ENCODE assay signal across 8 mouse cellular contexts in the genomic region with DNA sequence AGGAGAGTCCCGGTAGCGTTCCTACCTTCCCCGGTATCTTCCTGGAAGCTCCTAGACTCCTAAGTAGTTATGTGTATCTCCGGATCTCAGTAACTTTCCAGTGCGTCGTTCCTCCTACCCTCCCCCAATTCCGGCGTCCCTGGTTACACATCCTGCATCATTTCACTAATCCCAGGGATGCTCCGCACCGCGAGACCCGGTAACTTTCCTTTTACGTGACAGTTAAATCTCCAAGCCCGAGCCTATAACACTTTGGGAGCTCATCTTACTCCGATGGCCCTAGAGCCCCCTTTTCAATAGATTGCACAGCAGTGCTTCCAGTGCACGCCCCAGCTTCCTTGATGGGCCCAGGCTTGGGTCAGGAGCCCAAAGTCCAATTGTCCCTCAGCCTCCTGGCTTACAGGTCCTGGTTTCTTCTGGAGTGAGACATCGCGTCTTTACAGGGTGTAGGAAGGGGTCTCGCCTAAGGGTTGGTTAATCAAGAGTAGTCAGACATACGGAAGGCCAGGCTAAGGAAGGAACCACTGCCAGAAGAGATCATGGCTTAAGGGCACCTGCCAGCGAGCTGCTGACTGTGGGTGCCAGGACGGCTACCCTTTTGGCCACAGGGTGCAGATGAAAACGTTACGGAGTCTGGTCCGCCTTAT. TPM values are rescaled to one million over a fixed set of nuclear protein-coding genes. Genes with fewer than 3 reads are reported as not detected.
DNase-seq lines count a peak whose midpoint lies in the region; ATAC-seq and TF ChIP-seq lines count a peak whose summit lies in the region.

No protein-coding gene starts in this region.

- peak overlapping the region; percentile 95 for H3K4me2 ChIP-seq in limb, embryonic 14.5 days (replicated peaks; ENCODE audit: low read depth, low read length, severe bottlenecking)
- peak overlapping the region; percentile 95 for H3K4me2 ChIP-seq in midbrain, embryonic 13.5 days (replicated peaks)

- H3K36me3 ChIP-seq in heart, adult 2 months (ENCODE audit: control insufficient read depth, insufficient read depth, low read length): no peaks in the 10 kb centered on the region
- H3K36me3 ChIP-seq in limb, embryonic 14.5 days (ENCODE audit: control insufficient read depth, insufficient read depth, low read length): peaks cover 35% of the 10 kb centered on the region
- H3K36me3 ChIP-seq in midbrain, embryonic 13.5 days: peaks cover 30% of the 10 kb centered on the region

- no peak for TF ChIP-seq EP300 in heart, adult 2 months (IDR thresholded peaks at IDR 0.05; ENCODE audit: insufficient read depth, low read depth, low read length)

- ATAC-seq in limb, embryonic 14.5 days (ENCODE audit: low FRiP score, low read depth): no peak; the same call in 1 of the 2 replicates
- peak; percentile 51 for ATAC-seq in midbrain, embryonic 13.5 days

- under 1% methylated on average over 25 of the region's 25 CpGs for WGBS in heart, adult 2 months
- under 1% methylated on average over 25 of the region's 25 CpGs for whole genome bisulfite sequencing in limb, embryonic 14.5 days
- WGBS in midbrain, embryonic 13.5 days: under 1% methylated on average over 25 of the region's 25 CpGs

- peak; percentile 49 for DNase-seq in urinary bladder, postnatal 14 days (ENCODE audit: low spot score)
- DNase-seq in urinary bladder, postnatal 10 days (ENCODE audit: low spot score): no peak
- peak; percentile 56 to 59 for DNase-seq in heart, adult 2 months
- DNase-seq in kidney, adult 9 months: peak; percentile 74
- DNase-seq in limb, embryonic 14.5 days (ENCODE audit: low spot score): peak; percentile 36
- peak; percentile 35 for DNase-seq in thymus, postnatal 36 days

- H3K27me3 ChIP-seq in heart, adult 2 months (ENCODE audit: control insufficient read depth, insufficient read depth, low read length): no peaks in the 10 kb centered on the region
- no peaks in the 10 kb centered on the region for H3K27me3 ChIP-seq in limb, embryonic 14.5 days (ENCODE audit: control insufficient read depth, insufficient read depth, low read length)
- H3K27me3 ChIP-seq in midbrain, embryonic 13.5 days: no peaks in the 10 kb centered on the region

- peak overlapping the region; percentile 62 for H3K9ac ChIP-seq in heart, adult 2 months (ENCODE audit: low read depth, low read length)
- H3K9ac ChIP-seq in limb, embryonic 14.5 days (ENCODE audit: low read depth, low read length, severe bottlenecking): peak overlapping the region; percentile 65
- H3K9ac ChIP-seq in midbrain, embryonic 13.5 days (replicated peaks): peak overlapping the region; percentile 68

- no peaks in the 10 kb centered on the region for H3K79me2 ChIP-seq in heart, adult 2 months (replicated peaks; ENCODE audit: control insufficient read depth, insufficient read depth, low read length)

- no peaks in the 10 kb centered on the region for H3K9me3 ChIP-seq in limb, embryonic 14.5 days (ENCODE audit: control insufficient read depth, low read length)
- no peaks in the 10 kb centered on the region for H3K9me3 ChIP-seq in midbrain, embryonic 13.5 days

- no peak for TF ChIP-seq POLR2A in cortical plate, adult 2 months (IDR thresholded peaks at IDR 0.05; ENCODE audit: extremely low read depth, insufficient read depth, low read length)
- no peak; the same call in 1 of the 2 replicates for TF ChIP-seq POLR2A in heart, adult 2 months (IDR thresholded peaks at IDR 0.05; ENCODE audit: insufficient read depth, low read depth, low read length)
- no peak for TF ChIP-seq POLR2A in limb, embryonic 14.5 days (IDR thresholded peaks at IDR 0.05; ENCODE audit: borderline replicate concordance, extremely low read depth, insufficient read depth, insufficient read length)

- intact Hi-C loops in heart, adult 2 months (cut with DNase I): loop anchor here (1.0 to 5.0 kb wide), 5 partner anchors 16 to 294 kb away; partner anchors contain the start of genes Mcoln1, Pet100, Xab2 and Zfp358

- H3K27ac ChIP-seq in cortical plate, adult 2 months (ENCODE audit: insufficient read depth, low read length): peak overlapping the region; percentile 45; the same call in 1 of the 2 replicates
- H3K27ac ChIP-seq in heart, adult 2 months: peak overlapping the region; percentile 87
- peak overlapping the region; percentile 69 for H3K27ac ChIP-seq in limb, embryonic 14.5 days (replicated peaks; ENCODE audit: low read depth, low read length)
- peak overlapping the region; percentile 77 for H3K27ac ChIP-seq in midbrain, embryonic 13.5 days

- H3K4me3 ChIP-seq in cortical plate, adult 2 months (ENCODE audit: insufficient read depth, low read length): peak overlapping the region; percentile 74
- H3K4me3 ChIP-seq in heart, adult 2 months: peak overlapping the region; percentile 70
- peak overlapping the region; percentile 57 for H3K4me3 ChIP-seq in limb, embryonic 14.5 days (replicated peaks; ENCODE audit: low read length)
- H3K4me3 ChIP-seq in midbrain, embryonic 13.5 days (replicated peaks): peak overlapping the region; percentile 60

- no peaks in the 10 kb centered on the region for H3K4me1 ChIP-seq in cortical plate, adult 2 months (ENCODE audit: control insufficient read depth, insufficient read depth, low read length)
- H3K4me1 ChIP-seq in heart, adult 2 months (ENCODE audit: control insufficient read depth, insufficient read depth, low read length): no peaks in the 10 kb centered on the region; the same call in 1 of the 2 replicates
- peaks cover 4% of the 10 kb centered on the region; the same call in 1 of the 2 replicates for H3K4me1 ChIP-seq in limb, embryonic 14.5 days (ENCODE audit: control insufficient read depth, insufficient read depth, low read length)
- H3K4me1 ChIP-seq in midbrain, embryonic 13.5 days (replicated peaks): peaks cover 13% of the 10 kb centered on the region

- TF ChIP-seq CTCF in cortical plate, adult 2 months (IDR thresholded peaks at IDR 0.05; ENCODE audit: extremely low read depth, insufficient read depth, low read length): no peak
- no peak for TF ChIP-seq CTCF in heart, adult 2 months (IDR thresholded peaks at IDR 0.05)

RNA-seq across cellular contexts. Expression of gene Pnpla6, which starts 0.7 kb away (rescaled TPM):
- polyA plus RNA-seq in cortical plate, adult 2 months (2012; rRNA removed): 67.6 and 73.7 TPM in 2 replicates
- total RNA-seq in heart, adult 2 months (2021): 10 to 100 TPM in 1 of 2 experiments, 1 to 10 TPM in 1; 8.5 to 11.1 TPM
- polyA plus RNA-seq in heart, adult 2 months (2012; rRNA removed): 24.8 and 25.1 TPM in 2 replicates
- 51.8 and 64.4 TPM in 2 replicates for polyA plus RNA-seq in limb, embryonic 14.5 days (2012; rRNA removed)
- 18.8 and 20.7 TPM in 2 replicates for polyA plus RNA-seq in limb, embryonic 14.5 days (2014; fragmentation: Nextera tagmentation; extraction: Ambion mirVana)
- 33.0 and 34.1 TPM in 2 replicates for polyA plus RNA-seq in midbrain, embryonic 13.5 days (2015; fragmentation: Nextera tagmentation; extraction: Ambion mirVana)

RNA-seq across cellular contexts. Expression of gene Mcoln1, which starts 15.6 kb away (rescaled TPM):
- 235 and 262 TPM in 2 replicates for polyA plus RNA-seq in cortical plate, adult 2 months (2012; rRNA removed)
- 10 to 100 TPM; 20.6 to 23.1 TPM for total RNA-seq in heart, adult 2 months (2021)
- polyA plus RNA-seq in heart, adult 2 months (2012; rRNA removed): 86.9 and 123 TPM in 2 replicates
- polyA plus RNA-seq in limb, embryonic 14.5 days (2012; rRNA removed): 148 and 202 TPM in 2 replicates
- 36.6 and 42.3 TPM in 2 replicates for polyA plus RNA-seq in limb, embryonic 14.5 days (2014; fragmentation: Nextera tagmentation; extraction: Ambion mirVana)
- polyA plus RNA-seq in midbrain, embryonic 13.5 days (2015; fragmentation: Nextera tagmentation; extraction: Ambion mirVana): 93.4 and 99.6 TPM in 2 replicates

RNA-seq across cellular contexts. Expression of gene Zfp358, which starts 23.0 kb away (rescaled TPM):
- 52.5 and 55.0 TPM in 2 replicates for polyA plus RNA-seq in cortical plate, adult 2 months (2012; rRNA removed)
- total RNA-seq in heart, adult 2 months (2021): 10 to 100 TPM; 24.9 to 30.7 TPM
- polyA plus RNA-seq in heart, adult 2 months (2012; rRNA removed): 51.3 and 53.9 TPM in 2 replicates
- 76.7 and 125 TPM in 2 replicates for polyA plus RNA-seq in limb, embryonic 14.5 days (2012; rRNA removed)
- polyA plus RNA-seq in limb, embryonic 14.5 days (2014; fragmentation: Nextera tagmentation; extraction: Ambion mirVana): 27.5 and 27.9 TPM in 2 replicates
- polyA plus RNA-seq in midbrain, embryonic 13.5 days (2015; fragmentation: Nextera tagmentation; extraction: Ambion mirVana): 85.1 and 90.0 TPM in 2 replicates

RNA-seq across cellular contexts. Expression of gene Tex45, which starts 45.2 kb away (rescaled TPM):
- polyA plus RNA-seq in cortical plate, adult 2 months (2012; rRNA removed): 0.21 and 0.30 TPM in 2 replicates
- total RNA-seq in heart, adult 2 months (2021): under 1 TPM in 1 of 2 experiments, not detected in 1; 0.14 TPM
- 0.12 TPM in 1 of 2 replicates, not detected in the other for polyA plus RNA-seq in heart, adult 2 months (2012; rRNA removed)
- polyA plus RNA-seq in limb, embryonic 14.5 days (2012; rRNA removed): 0.11 and 0.17 TPM in 2 replicates
- polyA plus RNA-seq in limb, embryonic 14.5 days (2014; fragmentation: Nextera tagmentation; extraction: Ambion mirVana): not detected in 2 replicates
- polyA plus RNA-seq in midbrain, embryonic 13.5 days (2015; fragmentation: Nextera tagmentation; extraction: Ambion mirVana): 0.17 and 0.23 TPM in 2 replicates

RNA-seq across cellular contexts. Expression of gene Pex11g, which starts 48.4 kb away (rescaled TPM):
- polyA plus RNA-seq in cortical plate, adult 2 months (2012; rRNA removed): 0.89 and 1.5 TPM in 2 replicates
- total RNA-seq in heart, adult 2 months (2021): 1 to 10 TPM; 2.4 to 3.1 TPM
- 4.5 and 5.5 TPM in 2 replicates for polyA plus RNA-seq in heart, adult 2 months (2012; rRNA removed)
- polyA plus RNA-seq in limb, embryonic 14.5 days (2012; rRNA removed): 6.0 and 7.7 TPM in 2 replicates
- polyA plus RNA-seq in limb, embryonic 14.5 days (2014; fragmentation: Nextera tagmentation; extraction: Ambion mirVana): 2.7 and 4.7 TPM in 2 replicates
- 4.4 and 5.3 TPM in 2 replicates for polyA plus RNA-seq in midbrain, embryonic 13.5 days (2015; fragmentation: Nextera tagmentation; extraction: Ambion mirVana)
